Comparison of ENCODE assay signal across 34 mouse cellular contexts in the genomic region with DNA sequence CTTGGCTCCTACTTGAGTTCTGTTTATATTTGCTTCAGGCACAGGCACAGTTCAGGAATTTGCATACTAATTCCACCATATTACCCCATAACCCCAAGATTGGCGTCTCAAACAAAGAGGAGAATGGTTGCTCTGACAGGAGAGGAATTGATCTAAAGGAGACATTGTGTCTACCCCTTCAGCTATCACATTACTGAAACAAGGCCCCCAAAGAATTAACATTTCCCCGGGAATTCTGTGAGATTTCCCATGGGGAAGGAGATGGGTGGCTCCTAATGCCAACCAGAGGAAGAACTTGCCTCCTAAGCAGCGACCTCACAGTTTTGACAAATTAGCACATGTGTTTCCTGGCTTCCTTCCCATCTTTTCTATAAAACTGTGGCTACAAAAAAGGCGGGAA. TPM values are rescaled to one million over a fixed set of nuclear protein-coding genes. Genes with fewer than 3 reads are reported as not detected.
"Had no signal": no experiment of that assay in that cellular context is flagged by ENCODE, and none has a peak within 500 bp of the region (broad histone marks: within the 10 kb centered on the region; RNA-seq: fewer than 3 reads in every experiment).

No protein-coding gene starts in this region.

- H3K4me1 ChIP-seq: limb, embryonic 12.5 days; limb, embryonic 13.5 days; limb, embryonic 15.5 days; liver, embryonic 12.5 days; liver, embryonic 13.5 days; liver, embryonic 15.5 days; lung, embryonic 15.5 days; midbrain, embryonic 15.5 days; neural tube, embryonic 12.5 days had no signal

- H3K36me3 ChIP-seq: limb, embryonic 10.5 days; limb, embryonic 12.5 days; limb, embryonic 13.5 days; limb, embryonic 15.5 days; liver, embryonic 12.5 days; liver, embryonic 13.5 days; liver, embryonic 15.5 days; lung, embryonic 15.5 days; midbrain, embryonic 10.5 days; midbrain, embryonic 12.5 days; midbrain, embryonic 13.5 days; midbrain, embryonic 15.5 days; neural tube, embryonic 12.5 days had no signal

- H3K27me3 ChIP-seq: limb, embryonic 12.5 days; limb, embryonic 13.5 days; limb, embryonic 15.5 days; liver, embryonic 12.5 days; liver, embryonic 13.5 days; liver, embryonic 15.5 days; lung, embryonic 15.5 days; midbrain, embryonic 12.5 days; midbrain, embryonic 13.5 days; midbrain, embryonic 15.5 days; neural tube, embryonic 12.5 days had no signal

- ATAC-seq: liver, embryonic 12.5 days; liver, postnatal 0 days; lung, postnatal 0 days; midbrain, embryonic 13.5 days; midbrain, embryonic 15.5 days; midbrain, embryonic 16.5 days had no signal

- DNase-seq: left cerebral cortex, postnatal 4 days; liver; liver, embryonic 13.5 days; liver, postnatal 0 days; lung, adult 18-20 months; lung, adult 2 months; lung, postnatal 10 days; lung, postnatal 14 days; lung, postnatal 36 days; midbrain, embryonic 14.5 days had no signal

- H3K4me3 ChIP-seq: limb, embryonic 10.5 days; limb, embryonic 12.5 days; limb, embryonic 13.5 days; limb, embryonic 15.5 days; liver, embryonic 12.5 days; liver, embryonic 13.5 days; liver, embryonic 15.5 days; lung, embryonic 15.5 days; megakaryocyte, embryonic 14.5 days; midbrain, embryonic 10.5 days; midbrain, embryonic 12.5 days; midbrain, embryonic 13.5 days; midbrain, embryonic 15.5 days; myocyte; neural tube, embryonic 12.5 days had no signal

- H3K4me2 ChIP-seq: limb, embryonic 12.5 days; limb, embryonic 13.5 days; limb, embryonic 15.5 days; liver, embryonic 11.5 days; liver, embryonic 12.5 days; liver, embryonic 13.5 days; liver, embryonic 15.5 days; lung, embryonic 15.5 days; midbrain, embryonic 11.5 days; midbrain, embryonic 12.5 days; midbrain, embryonic 13.5 days; midbrain, embryonic 15.5 days; neural tube, embryonic 12.5 days had no signal

- H3K9ac ChIP-seq: limb, embryonic 12.5 days; limb, embryonic 13.5 days; limb, embryonic 15.5 days; liver, embryonic 12.5 days; liver, embryonic 13.5 days; liver, embryonic 14.5 days; liver, embryonic 15.5 days; liver, postnatal 0 days; lung, embryonic 15.5 days; midbrain, embryonic 12.5 days; midbrain, embryonic 13.5 days; midbrain, embryonic 15.5 days; neural tube, embryonic 12.5 days had no signal

- H3K9me3 ChIP-seq: limb, embryonic 10.5 days; limb, embryonic 12.5 days; limb, embryonic 13.5 days; limb, embryonic 15.5 days; liver, embryonic 12.5 days; liver, embryonic 13.5 days; liver, embryonic 15.5 days; lung, embryonic 15.5 days; megakaryocyte, embryonic 14.5 days; midbrain, embryonic 10.5 days; midbrain, embryonic 12.5 days; midbrain, embryonic 13.5 days; midbrain, embryonic 15.5 days; neural tube, embryonic 12.5 days had no signal

- H3K27ac ChIP-seq: limb, embryonic 10.5 days; limb, embryonic 12.5 days; limb, embryonic 13.5 days; limb, embryonic 15.5 days; liver, embryonic 12.5 days; liver, embryonic 13.5 days; liver, embryonic 14.5 days; liver, embryonic 15.5 days; lung, embryonic 15.5 days; macrophage; midbrain, embryonic 10.5 days; midbrain, embryonic 12.5 days; midbrain, embryonic 13.5 days; midbrain, embryonic 15.5 days; neural tube, embryonic 12.5 days had no signal

RNA-seq across cellular contexts. Expression of a gene that starts 18.8 kb away (rescaled TPM):
- total RNA-seq: megakaryocyte, adult 5-6 weeks; megakaryocyte-erythroid progenitor cell, adult 5-6 weeks; monocyte, adult 5-6 weeks had no signal
- polyA plus RNA-seq: limb, embryonic 10.5 days; limb, embryonic 11.5 days; liver, embryonic 11.5 days; liver, embryonic 12.5 days; liver, embryonic 13.5 days; midbrain, embryonic 13.5 days; midbrain, embryonic 14.5 days; neural tube, embryonic 12.5 days had no signal
